Mouse (Mus musculus) adrenal gland, adult 18-20 months (tissue): ENCODE results near the gene Slc18a3. TPM values are rescaled to one million over a fixed set of nuclear protein-coding genes. Genes with fewer than 3 reads are reported as not detected.

Source experiments
- DNase-seq, 2 experiments: peaks; one replicate each; pipeline ENCODE4 v3.0.0; 2021 to 2022; ENCODE audit warnings: low spot score in 2 of 2
- long read RNA-seq, 2 experiments: library from polyadenylated mRNA; stranded (forward); transcript quantifications; one replicate each; pipeline ENCODE4 v2.0.0; 2021
- total RNA-seq, 2 experiments: library from RNA; stranded (reverse); gene quantifications; 1 replicate in 1 of 2; 2 replicates in 1 of 2; pipeline ENCODE4 v1.2.3; 2021

Slc18a3 gene
- total RNA-seq, result not detected
- long read RNA-seq, experiment 1, result 0 reads
- long read RNA-seq, experiment 2, result 0 reads

DNA sequence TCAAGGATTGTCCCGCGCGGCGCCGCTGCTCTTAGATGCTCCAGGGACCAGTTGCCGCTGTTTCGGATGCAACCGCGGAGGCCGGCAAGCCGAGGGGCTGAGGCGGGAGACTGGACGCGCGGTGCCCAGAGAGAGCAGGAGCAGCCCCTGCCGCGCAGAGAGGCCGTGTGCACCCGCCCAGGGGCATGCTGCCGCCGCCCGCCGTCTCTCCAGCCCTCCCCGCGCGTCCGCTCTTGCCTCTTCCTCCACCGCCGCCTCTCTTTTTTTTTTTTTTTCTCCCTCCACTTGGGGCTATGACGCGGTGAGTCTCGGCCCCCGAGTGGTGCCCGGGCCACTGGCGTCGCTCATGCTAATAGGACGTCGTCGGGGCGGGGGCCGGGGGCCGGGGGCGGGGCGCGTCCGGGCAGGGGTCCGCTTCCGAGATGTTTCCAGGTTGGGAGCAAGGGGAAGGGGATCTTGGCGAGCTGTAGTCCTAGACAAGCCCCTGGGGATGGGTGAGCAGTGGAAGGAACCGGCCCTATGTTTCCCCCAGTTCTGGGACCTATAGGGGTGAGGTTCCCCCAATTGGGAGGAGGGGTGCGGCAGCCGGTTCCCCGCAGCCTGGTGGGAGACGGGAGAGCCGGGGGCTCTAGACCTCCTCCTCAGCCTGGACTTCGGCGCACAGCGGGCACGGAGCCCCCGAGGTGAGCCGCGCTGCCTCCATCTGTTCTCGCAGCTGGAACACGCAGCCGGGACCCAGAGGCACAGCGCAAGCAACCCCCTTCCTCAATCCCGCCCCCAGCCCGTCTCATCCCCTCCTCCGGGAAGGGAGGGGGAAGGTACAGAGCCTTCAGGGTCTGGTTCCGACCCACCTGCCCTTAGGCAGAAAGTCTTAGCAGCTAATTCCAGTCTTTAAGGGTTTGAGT is at the start of gene Slc18a3:
TSS of gene Slc18a3 (minus strand) at position 250 of the 905 bp plus-strand sequence.
- DNase-seq, result no peak

DNA sequence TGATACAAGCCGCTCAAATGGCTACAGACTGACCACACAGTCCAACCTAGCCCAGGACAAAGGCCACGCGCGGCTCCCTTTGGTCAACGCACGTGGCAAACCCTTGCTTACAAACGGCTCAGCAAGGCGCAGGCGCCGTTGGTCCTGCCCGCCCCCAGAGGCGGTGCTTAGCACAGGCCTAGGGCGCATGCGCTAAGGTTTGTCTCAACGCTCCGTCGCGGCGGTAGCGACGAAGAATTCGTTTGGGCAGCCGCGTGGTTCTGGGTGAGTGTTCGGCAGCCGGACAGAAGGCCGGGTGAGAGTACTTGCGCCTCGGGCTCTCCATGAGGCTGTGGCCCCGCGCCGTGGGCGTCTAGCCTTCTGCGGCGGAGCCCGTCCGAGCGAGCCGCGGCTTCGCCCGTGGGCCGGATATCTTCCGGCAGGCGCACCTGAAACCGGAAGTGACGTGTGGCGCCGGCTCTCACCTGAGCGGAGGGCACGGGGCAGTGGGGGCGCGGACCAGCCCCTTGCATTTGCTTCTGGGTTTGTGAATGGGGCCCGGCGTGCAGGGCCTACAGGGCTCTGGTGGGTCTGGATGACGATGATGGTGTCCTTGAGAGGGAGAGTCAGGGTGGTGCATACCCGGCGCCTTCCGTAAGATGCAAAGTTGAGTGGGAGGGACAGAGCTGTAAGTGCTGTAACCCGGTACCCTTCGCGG is 48.8 kb upstream of the Slc18a3 start, which contains the start of gene Ercc6:
TSS of gene Ercc6 (plus strand) at position 186 of the 697 bp plus-strand sequence.
- peak; percentile 94 to 95 for DNase-seq

DNA sequence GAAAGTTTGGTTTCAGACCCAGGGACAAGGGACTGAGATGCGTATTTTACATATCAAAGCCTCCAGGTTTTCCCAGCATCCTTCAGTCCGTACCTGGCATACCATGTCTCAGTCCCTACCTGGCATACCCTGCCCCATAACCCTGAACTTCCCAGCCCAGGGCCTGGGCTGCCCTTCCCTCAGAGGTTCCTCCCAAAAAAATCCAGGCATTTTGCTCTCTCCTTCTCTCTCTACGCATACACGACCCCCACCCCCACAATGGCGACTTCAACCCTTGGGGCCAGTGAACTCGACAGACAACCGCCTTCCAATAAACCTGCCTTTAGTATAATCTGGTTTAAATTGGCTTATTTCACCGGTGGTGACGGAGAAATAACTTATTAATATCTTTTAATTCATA is 48.3 kb upstream of the Slc18a3 start:
- no peak for DNase-seq

DNA sequence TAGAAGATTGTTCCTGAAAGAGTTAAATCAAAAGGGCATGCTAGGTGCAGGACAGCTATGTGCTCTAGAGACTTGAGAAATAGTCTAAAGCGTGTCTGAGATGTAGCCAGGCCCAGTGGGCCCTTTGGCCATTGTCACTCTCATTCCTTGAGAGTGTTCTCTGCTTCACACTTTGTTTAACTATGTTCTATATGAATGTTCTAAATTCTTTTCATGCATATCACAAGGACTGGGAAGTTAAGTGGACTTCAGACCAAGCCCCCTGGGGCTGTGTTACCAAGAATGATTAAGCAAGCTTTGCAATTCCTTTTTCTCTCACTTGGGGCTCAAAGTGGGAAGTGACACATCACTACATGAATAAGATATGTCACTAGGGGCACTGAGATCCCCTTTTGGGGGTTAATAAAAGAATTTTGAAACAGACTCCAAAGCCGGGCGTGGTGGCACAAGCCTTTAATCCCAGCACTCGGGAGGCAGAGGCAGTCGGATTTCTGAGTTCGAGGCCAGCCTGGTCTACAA is 44.9 kb upstream of the Slc18a3 start:
- no peak for DNase-seq

DNA sequence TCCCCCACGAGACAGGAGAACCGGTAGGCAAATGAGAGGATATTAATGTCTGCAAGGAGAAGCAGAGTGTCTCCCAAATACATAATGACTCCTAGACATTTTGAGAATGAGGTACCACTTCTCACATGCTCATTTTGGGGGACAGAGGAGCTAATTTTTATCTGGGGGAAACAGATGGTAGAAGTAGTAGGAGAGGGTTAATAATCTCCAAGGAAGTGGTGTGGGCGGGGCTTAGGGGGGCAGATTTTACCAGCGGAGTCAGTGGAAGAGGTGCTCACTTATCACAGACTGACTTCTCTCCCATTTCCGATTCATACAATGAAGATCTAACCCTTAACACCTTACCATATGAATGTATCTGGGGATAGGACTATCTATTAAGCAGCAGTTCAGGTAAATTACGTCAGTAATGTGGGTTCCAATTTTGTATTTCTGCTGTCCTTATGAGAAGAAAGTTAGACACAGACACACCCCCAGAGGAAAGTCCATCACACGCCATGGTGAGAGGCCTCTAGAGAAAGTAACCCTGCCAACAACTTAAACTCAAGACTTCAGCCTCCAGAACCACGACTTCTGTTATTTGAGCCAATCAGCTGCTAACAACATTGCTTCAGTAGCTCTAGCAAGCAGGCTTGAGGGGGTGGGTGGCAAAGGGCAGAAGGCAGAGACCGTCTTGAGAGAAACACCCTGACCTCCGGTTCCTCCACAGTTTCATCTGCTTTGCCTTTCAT is 43.6 kb upstream of the Slc18a3 start:
- no peak for DNase-seq

DNA sequence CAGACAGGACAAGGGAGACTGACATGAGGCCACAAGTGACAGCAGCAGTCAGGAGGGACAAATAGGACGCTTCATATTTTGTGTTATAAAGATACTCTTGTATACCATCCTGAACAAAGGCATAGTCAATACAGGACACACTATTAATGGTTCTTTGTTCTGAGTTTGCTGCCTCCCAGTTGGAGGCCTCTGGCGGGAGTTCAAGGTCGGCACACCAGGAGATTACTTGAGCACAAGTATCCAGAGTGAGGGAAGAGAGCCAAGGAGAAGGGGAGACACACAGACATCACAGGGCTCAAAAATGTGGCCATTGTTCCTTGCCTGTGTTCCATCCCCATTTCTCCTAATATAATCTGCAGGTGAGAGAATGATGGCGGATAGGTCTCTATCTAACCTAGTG is 42.6 kb upstream of the Slc18a3 start:
- no peak for DNase-seq

DNA sequence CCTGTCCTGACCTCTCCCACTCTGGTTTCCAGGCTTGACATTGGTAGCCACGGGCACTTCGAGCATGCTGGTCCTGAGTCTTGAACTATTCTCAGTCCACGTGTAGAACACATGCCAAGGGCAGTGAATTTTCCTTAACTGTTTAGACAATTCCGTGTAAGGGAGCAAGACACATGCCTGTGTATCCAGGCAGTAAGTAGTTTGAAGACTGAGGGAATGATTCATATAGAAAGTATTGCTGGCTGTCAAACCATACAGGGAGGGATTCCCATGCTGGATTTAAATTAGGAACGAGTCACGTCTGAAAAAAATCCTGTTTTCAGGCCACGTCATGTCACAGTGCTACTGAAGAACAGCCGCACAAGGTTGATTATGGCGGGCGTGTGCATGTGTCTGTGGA is 41.7 kb upstream of the Slc18a3 start:
- no peak for DNase-seq

DNA sequence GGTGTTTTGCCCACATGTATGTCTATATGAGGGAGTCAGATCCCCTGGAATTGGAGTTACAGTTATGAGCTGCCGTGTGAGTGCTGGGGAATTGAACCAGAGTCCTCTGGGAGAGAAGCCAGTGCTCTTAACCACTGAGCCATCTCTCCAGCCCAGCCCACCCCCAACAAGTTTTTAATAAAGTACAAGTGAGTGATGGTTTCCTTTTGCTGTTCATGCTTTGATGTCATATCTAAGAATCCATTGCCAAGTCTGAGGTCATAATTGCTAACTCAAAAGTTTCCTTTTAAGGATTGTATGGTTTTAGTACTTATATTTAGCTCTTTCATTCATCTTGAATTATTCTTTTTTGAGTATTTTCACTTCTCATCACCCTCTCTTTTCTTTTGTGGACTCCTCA is 39.2 kb upstream of the Slc18a3 start:
- DNase-seq, result no peak

DNA sequence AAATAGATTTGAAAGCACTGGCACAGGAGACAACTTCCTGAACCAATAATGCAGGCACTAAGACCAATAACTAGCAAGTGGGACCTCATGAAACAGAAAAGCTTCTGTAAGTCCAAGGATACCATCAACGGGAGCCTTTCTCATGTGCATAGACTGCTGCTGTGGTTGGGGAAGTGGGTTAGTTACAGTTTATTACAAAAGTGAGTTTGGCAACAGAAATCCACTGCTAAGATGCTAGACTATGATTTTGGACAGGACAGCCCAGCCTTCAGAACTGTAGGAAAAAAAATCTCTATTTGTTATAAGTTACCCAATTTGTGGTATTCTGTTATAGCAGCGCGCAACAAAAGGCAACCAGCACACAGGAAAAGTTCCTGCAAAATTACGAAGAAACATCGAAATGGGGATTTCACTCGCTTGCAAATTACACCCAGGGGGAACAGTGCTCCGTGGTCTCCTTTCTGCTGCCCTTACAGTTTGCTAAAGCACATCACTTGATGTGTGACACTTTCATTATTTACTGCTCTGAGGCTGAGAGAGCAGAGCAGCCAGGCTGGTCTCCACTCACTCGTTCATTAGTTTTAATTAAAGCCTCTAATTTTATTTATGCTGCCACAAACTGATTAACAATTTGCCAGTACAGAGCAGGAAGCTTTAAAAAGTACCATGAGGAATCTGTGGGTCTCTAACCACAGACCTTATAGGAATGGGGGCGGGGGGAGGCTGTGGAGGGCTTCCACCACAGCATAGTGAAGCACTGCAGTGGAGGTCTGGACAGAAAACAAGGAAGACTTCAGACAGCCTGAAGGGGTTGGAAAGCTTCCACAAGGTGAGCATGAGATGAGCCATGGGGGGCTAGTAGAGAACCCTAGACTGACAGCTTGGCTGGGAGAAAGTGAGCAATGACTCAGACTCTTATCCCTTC is 38.4 kb upstream of the Slc18a3 start:
- no peak for DNase-seq

DNA sequence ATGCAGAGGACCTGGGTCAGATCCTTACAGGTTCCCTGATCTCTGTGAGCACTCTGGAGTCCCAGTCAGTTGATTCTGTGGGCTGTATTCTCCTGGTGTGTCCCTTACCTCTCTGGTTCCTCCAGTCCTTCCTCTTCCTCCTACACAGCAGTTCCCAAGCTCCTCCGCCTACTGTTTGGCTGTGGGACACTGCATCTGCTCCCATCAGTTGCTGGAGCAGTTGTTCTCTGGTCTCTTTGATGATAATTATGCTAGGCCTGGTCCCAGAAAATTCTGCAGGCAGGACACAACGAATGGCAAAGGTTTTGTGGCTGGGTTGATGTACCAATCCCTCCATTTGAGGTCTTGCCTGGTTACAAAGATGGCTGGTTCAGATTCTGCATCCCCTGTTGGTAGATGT is 36.7 kb upstream of the Slc18a3 start:
- no peak for DNase-seq

DNA sequence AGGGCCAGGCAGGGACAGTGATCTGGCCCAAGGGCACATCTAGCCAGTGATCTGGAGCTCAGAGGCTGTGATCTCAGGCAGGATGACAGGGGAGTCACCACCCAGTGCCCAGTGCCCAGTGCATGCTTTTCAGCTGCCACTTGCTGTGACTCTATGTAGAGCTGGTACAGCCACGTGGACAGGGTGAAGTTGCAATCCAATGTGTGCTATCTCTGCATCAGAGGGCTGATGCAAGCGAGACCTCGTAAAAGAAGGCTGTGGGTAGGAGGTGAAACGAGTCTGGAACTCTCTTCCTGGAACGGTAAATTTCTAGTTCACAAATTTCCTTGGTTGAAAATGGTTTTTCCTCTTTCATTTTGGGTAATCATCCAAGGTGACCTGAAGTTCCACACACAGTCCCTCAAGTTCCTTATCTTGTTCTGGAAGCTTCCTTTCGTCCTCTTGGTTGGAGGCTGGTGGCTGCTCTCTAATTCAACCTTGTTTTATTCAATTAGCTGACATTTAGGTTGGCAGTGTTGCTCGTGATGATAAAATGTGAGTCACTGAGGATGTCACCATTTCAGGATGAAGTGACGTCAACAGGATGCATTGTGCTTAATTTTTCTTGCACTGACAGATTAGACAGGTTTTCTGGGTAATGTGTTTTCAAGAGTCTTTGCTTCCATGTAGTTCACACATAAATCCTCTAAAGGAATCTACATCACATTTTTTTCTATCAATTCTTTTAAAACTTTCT is 31.6 kb upstream of the Slc18a3 start:
- no peak for DNase-seq

DNA sequence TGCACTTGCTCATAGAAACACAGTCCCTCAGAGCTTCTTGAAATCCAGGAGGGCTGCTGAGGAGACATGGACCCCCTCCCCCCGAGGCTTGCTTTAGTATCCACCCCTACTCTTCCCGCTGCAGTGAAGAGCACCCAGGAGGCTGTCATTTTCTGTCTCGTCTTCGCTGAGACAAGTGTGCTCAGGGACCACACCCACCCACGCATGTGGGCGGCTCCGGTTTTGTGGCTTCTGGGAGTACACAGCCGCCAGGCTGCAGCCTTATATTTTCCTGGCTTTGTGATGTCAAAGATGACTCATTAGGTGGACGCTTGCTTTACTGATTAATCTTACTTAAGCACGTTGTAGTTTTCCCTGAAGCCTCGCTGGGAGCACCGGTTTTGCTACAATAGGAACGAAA is 27.9 kb upstream of the Slc18a3 start:
- peak in 1 of 2 experiments; percentile 7 for DNase-seq

DNA sequence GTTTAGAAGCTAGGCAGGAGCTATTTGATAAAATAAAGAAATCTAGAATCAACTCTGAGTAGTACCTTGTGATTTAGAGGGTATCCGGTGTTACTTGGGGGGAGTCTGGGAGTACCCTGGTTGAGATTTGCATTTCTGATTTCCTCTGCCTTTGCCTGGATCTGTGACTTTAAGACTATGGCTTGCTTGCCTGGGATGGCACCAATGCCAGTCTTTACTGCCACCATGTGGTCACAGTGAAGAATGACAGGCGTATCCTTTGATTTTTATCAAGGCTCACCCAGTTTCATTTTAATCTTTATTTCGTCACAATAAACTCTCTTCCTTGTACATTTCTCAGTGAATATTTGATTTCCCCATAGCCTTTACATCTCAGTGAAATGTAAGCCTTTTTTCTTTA is 17.4 kb upstream of the Slc18a3 start:
- DNase-seq, result no peak

DNA sequence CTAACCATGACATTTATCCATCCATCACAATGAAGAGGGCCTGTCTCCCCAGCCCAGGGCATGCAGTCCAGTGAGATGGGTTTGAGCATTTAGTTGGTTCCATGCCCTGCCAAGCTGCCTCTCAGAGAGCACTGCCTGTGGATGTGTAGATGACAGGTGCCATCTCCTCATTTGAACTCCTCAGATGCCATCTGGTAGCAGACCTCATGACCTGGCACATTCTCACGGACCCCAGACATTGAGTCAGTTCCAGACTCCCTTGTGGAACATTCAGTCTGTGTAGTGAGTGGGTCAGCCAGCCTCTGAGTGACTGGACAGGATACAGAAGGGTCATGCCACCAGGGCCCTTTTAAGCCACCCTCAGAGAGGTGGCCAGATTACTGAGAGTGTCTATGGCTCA is 12.9 kb upstream of the Slc18a3 start:
- DNase-seq, result no peak

DNA sequence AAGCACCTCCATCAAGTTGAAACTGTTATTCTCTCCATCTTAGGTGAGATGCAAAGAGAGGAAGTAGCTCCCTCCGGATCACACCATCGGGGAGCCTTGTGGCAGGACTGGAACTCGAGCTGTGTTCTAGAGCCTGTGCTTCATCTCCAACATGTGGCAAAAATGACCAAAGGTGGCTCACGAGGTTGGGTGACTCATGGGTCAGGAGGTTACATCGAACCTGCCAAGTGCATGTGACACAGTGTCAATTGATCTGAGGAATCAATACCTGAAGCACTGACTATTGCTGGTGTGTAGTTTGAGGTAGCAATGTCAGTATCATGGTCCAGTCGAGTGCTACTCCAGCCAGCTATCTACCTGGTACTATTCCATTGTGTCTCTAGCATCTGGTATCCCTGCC is 11.9 kb upstream of the Slc18a3 start:
- DNase-seq, result no peak

DNA sequence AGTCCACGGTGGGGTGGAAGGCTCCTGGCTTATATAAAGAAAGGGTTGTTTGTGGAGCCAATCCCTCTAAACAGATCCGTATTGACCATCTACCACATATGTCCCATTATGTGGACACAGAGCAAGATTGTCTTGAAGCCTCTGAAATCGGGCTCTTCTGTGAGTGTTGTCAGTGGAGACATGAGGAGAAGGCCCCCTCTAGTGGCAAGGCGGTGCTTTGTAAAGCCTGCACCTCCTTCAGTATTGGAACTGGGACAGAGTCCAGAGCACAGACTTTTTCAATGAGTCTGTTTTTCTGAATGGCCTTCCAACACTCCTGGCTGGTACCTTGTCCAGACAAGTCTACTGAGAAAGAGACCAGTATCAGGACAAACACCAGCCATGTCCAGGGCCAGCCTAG is 8.3 kb upstream of the Slc18a3 start:
- DNase-seq, result peak; percentile 42 to 44

DNA sequence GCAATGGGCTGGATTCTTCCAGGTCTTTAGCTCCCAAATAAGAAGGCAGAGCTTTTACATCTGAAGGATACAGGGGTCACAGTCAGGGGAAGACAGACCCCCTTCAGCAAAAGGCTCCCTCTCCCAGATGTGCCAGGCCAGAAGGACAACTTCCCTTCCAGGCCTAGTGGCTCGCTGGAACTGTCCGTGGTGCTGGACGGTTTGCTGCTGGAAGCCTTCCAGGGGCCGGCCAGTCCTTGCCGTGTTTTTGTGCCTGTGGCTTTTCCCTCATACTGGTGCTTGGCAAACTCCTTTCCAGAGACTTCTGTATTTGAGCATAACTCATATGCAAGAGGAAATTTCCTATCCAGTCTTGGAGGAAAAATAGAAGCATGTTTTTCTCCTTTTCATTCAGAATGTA is 3.0 kb upstream of the Slc18a3 start:
- DNase-seq, result peak; percentile 59 to 60

DNA sequence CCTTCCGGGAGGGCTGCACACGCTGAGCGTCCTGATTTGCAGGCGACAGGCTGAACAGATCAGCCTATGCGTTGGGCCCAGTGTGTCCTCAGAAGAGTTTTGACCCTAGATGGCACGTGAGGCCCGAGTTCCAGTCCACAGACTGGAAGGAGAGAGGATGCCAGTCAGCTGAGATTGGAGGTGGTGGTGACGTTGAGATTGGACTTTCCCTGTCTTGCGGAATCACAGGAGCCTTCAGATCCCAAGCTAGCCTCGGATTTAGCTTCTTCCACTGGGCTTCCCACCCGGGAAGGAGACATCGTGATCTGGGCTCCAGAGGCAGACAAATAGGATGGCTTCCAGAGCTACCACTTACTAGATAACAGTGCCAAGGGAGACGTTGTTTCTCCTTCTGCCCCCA is 1.2 kb upstream of the Slc18a3 start, which contains the start of gene Chat:
TSS of gene Chat (minus strand) at position 101 of the 400 bp plus-strand sequence.
- no peak for DNase-seq

DNA sequence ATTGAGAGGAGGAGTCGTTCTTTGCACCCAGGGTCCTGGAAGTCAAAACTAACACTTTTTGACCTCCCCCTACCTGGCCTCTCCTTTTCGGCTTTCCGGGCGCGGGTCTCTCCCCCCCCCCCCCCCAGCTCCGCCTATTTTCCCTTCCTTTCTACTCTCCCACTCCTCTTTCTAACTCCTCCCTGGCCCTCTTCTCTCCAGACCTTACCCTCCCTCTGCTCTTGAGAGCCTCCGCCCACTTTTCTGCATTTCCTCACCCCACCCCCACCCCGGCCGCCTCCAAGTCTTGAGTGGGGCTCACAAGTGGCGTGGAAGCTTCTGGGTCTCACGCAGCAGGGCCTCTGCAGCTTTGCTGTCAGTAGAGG is 838 bp upstream of the Slc18a3 start:
- no peak for DNase-seq
